Mouse (Mus musculus) neural tube, embryonic 14.5 days (tissue): ENCODE measurements around the gene P2ry14. TPM values are rescaled to one million over a fixed set of nuclear protein-coding genes. Genes with fewer than 3 reads are reported as not detected.
"Not testable (repeated sequence)": the region's sequence is repeated elsewhere in the genome, so short reads cannot be mapped to it uniquely, and the experiment has no call there.

Experiments used
- ATAC-seq: fragments of 200-750 bp; cut with Nextera tagmentation; 2 replicates; pipeline ENCODE4 v1.8.0; 2017; ENCODE audit warnings: low read depth, mild to moderate bottlenecking, moderate TSS enrichment, moderate library complexity
- H3K27ac ChIP-seq: fragments of 300-500 bp; sonication (generic); 2 replicates; pipeline ENCODE4 v1.5.1; 2014; ENCODE audit warnings: low read depth, mild to moderate bottlenecking, control low read depth, low read length, moderate library complexity, mixed read lengths
- H3K27me3 ChIP-seq: fragments of 300-500 bp; sonication (generic); 2 replicates; pipeline ENCODE4 v1.6.1; 2014; ENCODE audit warnings: low read length; ENCODE audit not compliant: control insufficient read depth, insufficient read depth
- H3K36me3 ChIP-seq: fragments of 300-500 bp; sonication (generic); 2 replicates; pipeline ENCODE4 v1.6.1; 2014; ENCODE audit warnings: low read length, mixed read lengths; ENCODE audit not compliant: control insufficient read depth, insufficient read depth
- H3K4me1 ChIP-seq: fragments of 300-500 bp; sonication (generic); 2 replicates; pipeline ENCODE4 v1.6.1; 2014; ENCODE audit warnings: low read length; ENCODE audit not compliant: control insufficient read depth, insufficient read depth
- H3K4me2 ChIP-seq: fragments of 300-500 bp; sonication (generic); 2 replicates; pipeline ENCODE4 v1.6.1; 2014; ENCODE audit warnings: mild to moderate bottlenecking, low read depth, low read length, control low read depth
- H3K4me3 ChIP-seq: fragments of 300-500 bp; sonication (generic); 2 replicates; pipeline ENCODE4 v1.5.1; 2014; ENCODE audit warnings: low read depth, low read length, control low read depth, mixed read lengths
- H3K9ac ChIP-seq: fragments of 300-500 bp; sonication (generic); replicated peaks from 2 replicates; pipeline ENCODE4 v1.6.1; 2014; ENCODE audit warnings: low read depth, mild to moderate bottlenecking, control low read depth, low read length, mixed read lengths
- H3K9me3 ChIP-seq: fragments of 300-500 bp; sonication (generic); 2 replicates; pipeline ENCODE4 v1.6.1; 2016; ENCODE audit warnings: low read length; ENCODE audit not compliant: control insufficient read depth
- WGBS: fragments of 180-500 bp; shearing (Covaris S2); extraction: QIAGEN DNeasy Blood & Tissue Kit; methylation state at CpG from one replicate; pipeline ENCODE4 v1.1.7; 2014; 5-methylcytosine and 5-hydroxymethylcytosine counted together
- polyA plus RNA-seq: library from polyadenylated mRNA; unstranded; fragments of >200 nt; fragmentation: Nextera tagmentation; extraction: Ambion mirVana; gene quantifications from 2 replicates; pipeline ENCODE4 v1.2.1, GENCODE M21; 2014

Gene P2ry14
- polyA plus RNA-seq, 1 experiment from 2014 or later, result 6.2 TPM

- H3K9ac ChIP-seq, result no peak overlapping the region
- no peaks in the 10 kb centered on the region for H3K36me3 ChIP-seq
- no peak for ATAC-seq
- no peak overlapping the region for H3K4me3 ChIP-seq
- no peaks in the 10 kb centered on the region for H3K27me3 ChIP-seq
- no peak overlapping the region for H3K27ac ChIP-seq
- H3K9me3 ChIP-seq, result no peaks in the 10 kb centered on the region
- WGBS, result 67% methylated on average over 5 of the region's 5 CpGs
- H3K4me1 ChIP-seq, result no peaks in the 10 kb centered on the region
- no peak overlapping the region for H3K4me2 ChIP-seq
Observed at GRCm38 (mm10) chr3:59125022-59125421, 28.4 kb downstream of the P2ry14 start.

- H3K9me3 ChIP-seq, result no peaks in the 10 kb centered on the region
- no peak for ATAC-seq
- H3K4me3 ChIP-seq, result no peak overlapping the region
- H3K4me2 ChIP-seq, result no peak overlapping the region
- H3K4me1 ChIP-seq, result no peaks in the 10 kb centered on the region
- no peak overlapping the region for H3K9ac ChIP-seq
- 69% methylated on average over 7 of the region's 7 CpGs for WGBS
- H3K36me3 ChIP-seq, result no peaks in the 10 kb centered on the region
- H3K27ac ChIP-seq, result no peak overlapping the region
- no peaks in the 10 kb centered on the region for H3K27me3 ChIP-seq
Observed at GRCm38 (mm10) chr3:59121780-59122449, 31.5 kb downstream of the P2ry14 start.

GRCm38 (mm10) chr3:59121067-59121730 lies 32.2 kb downstream of the P2ry14 start:
- H3K4me2 ChIP-seq, result no peak overlapping the region
- ATAC-seq, result peak; percentile 33; the same call in 1 of the 2 replicates
- H3K36me3 ChIP-seq, result no peaks in the 10 kb centered on the region
- no peaks in the 10 kb centered on the region for H3K27me3 ChIP-seq
- H3K4me3 ChIP-seq, result no peak overlapping the region
- H3K4me1 ChIP-seq, result no peaks in the 10 kb centered on the region
- WGBS, result 41% methylated on average over 7 of the region's 7 CpGs
- H3K27ac ChIP-seq, result no peak overlapping the region
- H3K9me3 ChIP-seq, result no peaks in the 10 kb centered on the region
- no peak overlapping the region for H3K9ac ChIP-seq

- Histone ChIP-seq H3K27me3 (no peaks in the 10 kb centered on the region), H3K36me3 (no peaks in the 10 kb centered on the region), H3K4me1 (no peaks in the 10 kb centered on the region), H3K27ac (no peak overlapping the region), H3K9ac (no peak overlapping the region), H3K4me3 (no peak overlapping the region), H3K4me2 (no peak overlapping the region), H3K9me3 (no peaks in the 10 kb centered on the region)
- ATAC-seq, result no peak
- 92% methylated on average over 8 of the region's 8 CpGs for WGBS
Observed at GRCm38 (mm10) chr3:59113973-59114517, 39.4 kb downstream of the P2ry14 start.

- not testable (repeated sequence) for H3K9me3 ChIP-seq, H3K9ac ChIP-seq, H3K4me3 ChIP-seq, H3K4me1 ChIP-seq, H3K4me2 ChIP-seq, H3K27ac ChIP-seq, H3K36me3 ChIP-seq, ATAC-seq, H3K27me3 ChIP-seq
- 98% methylated on average over 4 of the region's 4 CpGs for WGBS
Observed at GRCm38 (mm10) chr3:59113291-59113690, 40.1 kb downstream of the P2ry14 start.

GRCm38 (mm10) chr3:59111944-59112343 lies 41.5 kb downstream of the P2ry14 start:
- Histone ChIP-seq H3K4me3 (no peak overlapping the region), H3K27ac (no peak overlapping the region), H3K27me3 (no peaks in the 10 kb centered on the region), H3K4me2 (no peak overlapping the region), H3K9ac (no peak overlapping the region), H3K36me3 (no peaks in the 10 kb centered on the region), H3K4me1 (no peaks in the 10 kb centered on the region), H3K9me3 (no peaks in the 10 kb centered on the region)
- WGBS, result 75% methylated on average over 3 of the region's 3 CpGs
- no peak for ATAC-seq

- H3K9ac ChIP-seq, H3K4me3 ChIP-seq, H3K4me2 ChIP-seq, H3K27ac ChIP-seq, ATAC-seq, H3K9me3 ChIP-seq, H3K27me3 ChIP-seq, H3K36me3 ChIP-seq, H3K4me1 ChIP-seq: not testable (repeated sequence)
- 92% methylated on average over 3 of the region's 3 CpGs for WGBS
Observed at GRCm38 (mm10) chr3:59109834-59110233, 43.6 kb downstream of the P2ry14 start.

GRCm38 (mm10) chr3:59107439-59107838 lies 46.0 kb downstream of the P2ry14 start:
- no peak overlapping the region for H3K9ac ChIP-seq
- no peak for ATAC-seq
- H3K4me3 ChIP-seq, result no peak overlapping the region
- H3K4me1 ChIP-seq, result no peaks in the 10 kb centered on the region
- 96% methylated on average over 4 of the region's 4 CpGs for WGBS
- no peaks in the 10 kb centered on the region for H3K36me3 ChIP-seq
- H3K27ac ChIP-seq, result no peak overlapping the region
- H3K9me3 ChIP-seq, result no peaks in the 10 kb centered on the region
- no peaks in the 10 kb centered on the region for H3K27me3 ChIP-seq
- no peak overlapping the region for H3K4me2 ChIP-seq

GRCm38 (mm10) chr3:59104462-59104861 lies 49.0 kb downstream of the P2ry14 start:
- no peaks in the 10 kb centered on the region for H3K4me1 ChIP-seq
- no peaks in the 10 kb centered on the region for H3K36me3 ChIP-seq
- WGBS, result 86% methylated on average over 4 of the region's 4 CpGs
- no peaks in the 10 kb centered on the region for H3K9me3 ChIP-seq
- no peak overlapping the region for H3K9ac ChIP-seq
- no peak overlapping the region for H3K4me3 ChIP-seq
- no peak for ATAC-seq
- H3K4me2 ChIP-seq, result no peak overlapping the region
- H3K27ac ChIP-seq, result no peak overlapping the region
- H3K27me3 ChIP-seq, result no peaks in the 10 kb centered on the region
